Mouse (Mus musculus) stomach, embryonic 16.5 days (tissue): ENCODE data around the gene Xrn2. TPM values are rescaled to one million over a fixed set of nuclear protein-coding genes. Genes with fewer than 3 reads are reported as not detected.
A peak's percentile ranks its signal among the peaks of the same experiment; 100 is the strongest.

Experiments used
- ATAC-seq: fragments of 200-750 bp; cut with Nextera tagmentation; 2 replicates; pipeline ENCODE4 v1.8.0; 2017; ENCODE audit warnings: moderate number of reproducible peaks, moderate TSS enrichment; ENCODE audit not compliant: insufficient read depth, low FRiP score
- H3K27ac ChIP-seq: fragments of 300-500 bp; sonication (generic); 2 replicates; pipeline ENCODE4 v1.5.1; 2014; ENCODE audit warnings: low read length
- H3K27me3 ChIP-seq: fragments of 300-500 bp; sonication (generic); 2 replicates; pipeline ENCODE4 v1.6.1; 2014; ENCODE audit warnings: low read length, control low read depth, mixed read lengths; ENCODE audit not compliant: control insufficient read depth, insufficient read depth
- H3K36me3 ChIP-seq: fragments of 300-500 bp; sonication (generic); 2 replicates; pipeline ENCODE4 v1.6.1; 2014; ENCODE audit warnings: low read length; ENCODE audit not compliant: control insufficient read depth, insufficient read depth
- H3K4me1 ChIP-seq: fragments of 300-500 bp; sonication (generic); 2 replicates; pipeline ENCODE4 v1.6.1; 2014; ENCODE audit warnings: low read length, control low read depth, mixed read lengths; ENCODE audit not compliant: control insufficient read depth, insufficient read depth
- H3K4me2 ChIP-seq: fragments of 300-500 bp; sonication (generic); 2 replicates; pipeline ENCODE4 v1.6.1; 2014; ENCODE audit warnings: low read depth, low read length, mixed read lengths
- H3K4me3 ChIP-seq: fragments of 300-500 bp; sonication (generic); replicated peaks from 2 replicates; pipeline ENCODE4 v1.5.1; 2014; ENCODE audit warnings: mild to moderate bottlenecking, low read length
- H3K9ac ChIP-seq: fragments of 300-500 bp; sonication (generic); 2 replicates; pipeline ENCODE4 v1.6.1; 2014; ENCODE audit warnings: low read length
- H3K9me3 ChIP-seq: fragments of 300-500 bp; sonication (generic); replicated peaks from 2 replicates; pipeline ENCODE4 v1.6.1; 2016; ENCODE audit warnings: low read length, control low read depth; ENCODE audit not compliant: control insufficient read depth
- WGBS: fragments of 180-500 bp; shearing (Covaris S2); extraction: QIAGEN DNeasy Blood & Tissue Kit; methylation state at CpG from one replicate; pipeline ENCODE4 v1.1.7; 2014; 5-methylcytosine and 5-hydroxymethylcytosine counted together
- polyA plus RNA-seq: library from polyadenylated mRNA; unstranded; fragments of >200 nt; fragmentation: Nextera tagmentation; extraction: Ambion mirVana; gene quantifications from 2 replicates; pipeline ENCODE4 v1.2.1, GENCODE M21; 2015

The Xrn2 gene
- 67.4 and 67.8 TPM in 2 replicates for polyA plus RNA-seq

GRCm38 (mm10) chr2:147012623-147013184 lies at the start of gene Xrn2:
Gene Xrn2, plus strand, starts transcription at chr2:147012996.
- peak within 1 kb of the TSS; percentile 89 for H3K9ac ChIP-seq
- H3K4me2 ChIP-seq: peak within 1 kb of the TSS; percentile 69
- no peaks in the 10 kb centered on the region for H3K9me3 ChIP-seq
- no peaks in the 10 kb centered on the region for H3K27me3 ChIP-seq
- H3K36me3 ChIP-seq: no peaks in the 10 kb centered on the region
- ATAC-seq: peak; percentile 95
- WGBS: 0% methylated on average over 37 of the region's 37 CpGs
- H3K27ac ChIP-seq: peak within 1 kb of the TSS; percentile 98
- peak within 1 kb of the TSS; percentile 79 for H3K4me3 ChIP-seq
- H3K4me1 ChIP-seq: peaks cover 14% of the 10 kb centered on the region

- H3K36me3 ChIP-seq: no peaks in the 10 kb centered on the region
- ATAC-seq: no peak
- no peak overlapping the region for H3K27ac ChIP-seq
- H3K4me1 ChIP-seq: no peaks in the 10 kb centered on the region
- no peaks in the 10 kb centered on the region for H3K9me3 ChIP-seq
- H3K4me2 ChIP-seq: no peak overlapping the region
- H3K4me3 ChIP-seq: no peak overlapping the region
- 69% methylated on average over 3 of the region's 3 CpGs for WGBS
- H3K9ac ChIP-seq: no peak overlapping the region
- no peaks in the 10 kb centered on the region for H3K27me3 ChIP-seq
Observed at GRCm38 (mm10) chr2:146975024-146975423, 37.8 kb upstream of the Xrn2 start.

- no peaks in the 10 kb centered on the region for H3K27me3 ChIP-seq
- H3K9ac ChIP-seq: no peak overlapping the region
- H3K9me3 ChIP-seq: no peaks in the 10 kb centered on the region
- 0 out of 2 replicates have a peak, but pooled peaks have one; percentile 17 for ATAC-seq
- H3K4me1 ChIP-seq: no peaks in the 10 kb centered on the region
- H3K36me3 ChIP-seq: no peaks in the 10 kb centered on the region
- 57% methylated on average over 3 of the region's 3 CpGs for WGBS
- no peak overlapping the region for H3K27ac ChIP-seq
- no peak overlapping the region for H3K4me2 ChIP-seq
- H3K4me3 ChIP-seq: no peak overlapping the region
Observed at GRCm38 (mm10) chr2:146975453-146976028, 37.3 kb upstream of the Xrn2 start.

- H3K9me3 ChIP-seq: no peaks in the 10 kb centered on the region
- no peaks in the 10 kb centered on the region for H3K27me3 ChIP-seq
- H3K4me2 ChIP-seq: no peak overlapping the region
- H3K4me1 ChIP-seq: no peaks in the 10 kb centered on the region
- WGBS: 91% methylated on average over 2 of the region's 2 CpGs
- ATAC-seq: no peak
- no peak overlapping the region for H3K4me3 ChIP-seq
- no peak overlapping the region for H3K27ac ChIP-seq
- no peaks in the 10 kb centered on the region for H3K36me3 ChIP-seq
- H3K9ac ChIP-seq: no peak overlapping the region
Observed at GRCm38 (mm10) chr2:146982786-146983185, 30.0 kb upstream of the Xrn2 start.

- H3K4me2 ChIP-seq: no peak overlapping the region
- no peak overlapping the region for H3K4me3 ChIP-seq
- no peak overlapping the region for H3K9ac ChIP-seq
- no peaks in the 10 kb centered on the region for H3K4me1 ChIP-seq
- no peak overlapping the region for H3K27ac ChIP-seq
- H3K36me3 ChIP-seq: no peaks in the 10 kb centered on the region
- no peaks in the 10 kb centered on the region for H3K27me3 ChIP-seq
- WGBS: 85% methylated on average over 2 of the region's 2 CpGs
- ATAC-seq: no peak
- H3K9me3 ChIP-seq: no peaks in the 10 kb centered on the region
Observed at GRCm38 (mm10) chr2:146984831-146985230, 28.0 kb upstream of the Xrn2 start.

- H3K36me3 ChIP-seq: no peaks in the 10 kb centered on the region
- H3K9ac ChIP-seq: no peak overlapping the region
- H3K9me3 ChIP-seq: no peaks in the 10 kb centered on the region
- no peak for ATAC-seq
- no peak overlapping the region for H3K4me3 ChIP-seq
- 84% methylated on average over 1 of the region's 1 CpGs for WGBS
- no peaks in the 10 kb centered on the region for H3K27me3 ChIP-seq
- H3K4me1 ChIP-seq: no peaks in the 10 kb centered on the region
- no peak overlapping the region for H3K4me2 ChIP-seq
- H3K27ac ChIP-seq: no peak overlapping the region
Observed at GRCm38 (mm10) chr2:146985807-146986206, 27.0 kb upstream of the Xrn2 start.

GRCm38 (mm10) chr2:146986429-146986828 lies 26.4 kb upstream of the Xrn2 start:
- H3K36me3 ChIP-seq: no peaks in the 10 kb centered on the region
- H3K4me3 ChIP-seq: no peak overlapping the region
- no peak overlapping the region for H3K27ac ChIP-seq
- no peak overlapping the region for H3K4me2 ChIP-seq
- H3K27me3 ChIP-seq: no peaks in the 10 kb centered on the region
- H3K4me1 ChIP-seq: no peaks in the 10 kb centered on the region
- H3K9ac ChIP-seq: no peak overlapping the region
- ATAC-seq: no peak
- no peaks in the 10 kb centered on the region for H3K9me3 ChIP-seq

- H3K4me3 ChIP-seq: no peak overlapping the region
- ATAC-seq: no peak
- peaks cover 8% of the 10 kb centered on the region for H3K4me1 ChIP-seq
- no peak overlapping the region for H3K9ac ChIP-seq
- no peak overlapping the region for H3K27ac ChIP-seq
- 88% methylated on average over 2 of the region's 2 CpGs for WGBS
- no peaks in the 10 kb centered on the region for H3K36me3 ChIP-seq
- no peaks in the 10 kb centered on the region for H3K27me3 ChIP-seq
- H3K9me3 ChIP-seq: no peaks in the 10 kb centered on the region
- no peak overlapping the region for H3K4me2 ChIP-seq
Observed at GRCm38 (mm10) chr2:147007265-147007664, 5.5 kb upstream of the Xrn2 start.

- Histone ChIP-seq H3K9ac (no peak overlapping the region), H3K4me2 (no peak overlapping the region), H3K27me3 (no peaks in the 10 kb centered on the region), H3K36me3 (no peaks in the 10 kb centered on the region), H3K27ac (no peak overlapping the region), H3K4me1 (peaks cover 8% of the 10 kb centered on the region), H3K9me3 (no peaks in the 10 kb centered on the region), H3K4me3 (no peak overlapping the region)
- no peak for ATAC-seq
Observed at GRCm38 (mm10) chr2:147009084-147009483, 3.7 kb upstream of the Xrn2 start.
